Mouse (Mus musculus): ENCODE data around the gene Slc47a2. TPM values are rescaled to one million over a fixed set of nuclear protein-coding genes. Genes with fewer than 3 reads are reported as not detected.

Slc47a2 gene
- total RNA-seq, 1 experiment: 4.1 TPM

DNA sequence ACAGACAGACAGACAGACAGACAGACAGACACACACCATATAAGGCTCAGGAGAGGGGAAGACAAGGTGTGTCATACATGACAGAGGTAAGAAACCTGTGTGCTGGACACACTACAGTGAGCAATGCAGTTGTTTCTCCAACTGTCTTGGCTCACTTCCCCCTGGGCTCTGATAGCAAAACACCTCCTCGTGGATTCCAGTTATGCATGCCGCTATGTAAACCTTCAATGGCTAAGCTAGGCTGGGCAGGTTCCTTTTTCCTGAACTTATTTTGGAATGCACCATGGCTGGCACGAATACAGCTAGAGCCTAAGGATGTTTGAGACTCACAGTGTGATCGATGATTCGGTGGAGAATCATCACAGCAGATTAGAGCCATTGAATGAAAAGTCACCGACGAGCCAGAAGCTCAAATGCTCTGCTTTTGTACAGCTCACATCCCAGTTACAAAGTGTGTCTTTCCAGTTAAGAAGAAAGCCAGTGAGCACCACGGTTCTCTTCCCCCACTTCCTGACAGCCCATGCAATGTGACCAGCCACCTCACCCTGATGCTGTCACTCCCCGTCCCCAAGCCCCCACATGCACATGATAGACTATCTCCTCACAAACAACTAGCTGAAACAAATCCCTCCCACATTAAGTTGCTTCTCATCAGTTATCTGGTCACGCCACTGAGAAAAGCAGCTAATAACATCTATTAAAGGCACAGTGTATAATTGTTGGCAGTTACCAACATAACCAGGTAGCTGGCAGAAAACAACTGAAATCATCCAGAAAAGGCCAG lies 21.6 kb downstream of the Slc47a2 start:
- Histone ChIP-seq H3K4me1 (ENCODE audit: control insufficient read depth in 2 of 2, insufficient read depth in 2 of 2, low read length in 2 of 2, poor library complexity in 1 of 2) (peaks cover 0 to 4% of the 10 kb centered on the region in 2 experiments; a peak in 1 of 4 replicates), H3K9me3 (ENCODE audit: control insufficient read depth, insufficient read depth, low read depth, low read length) (no peaks in the 10 kb centered on the region), H3K9ac (ENCODE audit: insufficient read depth, low read depth, low read length, poor library complexity, severe bottlenecking) (no peak overlapping the region), H3K36me3 (ENCODE audit: control insufficient read depth, insufficient read depth, low read length, poor library complexity, severe bottlenecking) (no peaks in the 10 kb centered on the region), H3K4me3 (ENCODE audit: insufficient read depth in 1 of 2, low read depth in 1 of 2, low read length in 2 of 2, poor library complexity in 1 of 2, severe bottlenecking in 1 of 2) (no peak overlapping the region), H3K27ac (ENCODE audit: insufficient read depth, low read depth, low read length, poor library complexity, severe bottlenecking) (no peak overlapping the region)
- TF ChIP-seq ZC3H11A (IDR thresholded peaks at IDR 0.05; ENCODE audit: borderline replicate concordance, low read depth, low read length) (no peak), CHD2 (IDR thresholded peaks at IDR 0.05; ENCODE audit: low read depth, low read length) (no peak), MAFK (IDR thresholded peaks at IDR 0.05; ENCODE audit: insufficient read depth, low read depth, low read length) (no peak), HCFC1 (IDR thresholded peaks at IDR 0.05; ENCODE audit: borderline replicate concordance, insufficient read depth, low read length) (no peak), ZNF384 (IDR thresholded peaks at IDR 0.05; ENCODE audit: low read depth, low read length) (no peak)
- no peak for DNase-seq (ENCODE audit: low read depth, low spot score)
- in situ Hi-C loops (cut with MboI; ENCODE audit: low sequenced_read_pairs in 2 of 2, unreplicated experiment in 2 of 2): no loop called here

GRCm38 (mm10) chr11:61319923-61320567 lies 22.6 kb downstream of the Slc47a2 start:
- in situ Hi-C loops (cut with MboI; ENCODE audit: low sequenced_read_pairs in 2 of 2, unreplicated experiment in 2 of 2): no loop called here
- Histone ChIP-seq H3K4me1 (ENCODE audit: control insufficient read depth in 2 of 2, insufficient read depth in 2 of 2, low read length in 2 of 2, poor library complexity in 1 of 2) (peaks cover 0 to 4% of the 10 kb centered on the region in 2 experiments; a peak in 1 of 4 replicates), H3K36me3 (ENCODE audit: control insufficient read depth, insufficient read depth, low read length, poor library complexity, severe bottlenecking) (no peaks in the 10 kb centered on the region), H3K9ac (ENCODE audit: insufficient read depth, low read depth, low read length, poor library complexity, severe bottlenecking) (no peak overlapping the region), H3K4me3 (ENCODE audit: insufficient read depth in 1 of 2, low read depth in 1 of 2, low read length in 2 of 2, poor library complexity in 1 of 2, severe bottlenecking in 1 of 2) (no peak overlapping the region), H3K9me3 (ENCODE audit: control insufficient read depth, insufficient read depth, low read depth, low read length) (no peaks in the 10 kb centered on the region), H3K27ac (ENCODE audit: insufficient read depth, low read depth, low read length, poor library complexity, severe bottlenecking) (no peak overlapping the region)
- TF ChIP-seq ZNF384 (IDR thresholded peaks at IDR 0.05; ENCODE audit: low read depth, low read length): no peak
- TF ChIP-seq HCFC1 (IDR thresholded peaks at IDR 0.05; ENCODE audit: borderline replicate concordance, insufficient read depth, low read length): no peak
- TF ChIP-seq MAFK (IDR thresholded peaks at IDR 0.05; ENCODE audit: insufficient read depth, low read depth, low read length): no peak
- DNase-seq (ENCODE audit: low read depth, low spot score): no peak

DNA sequence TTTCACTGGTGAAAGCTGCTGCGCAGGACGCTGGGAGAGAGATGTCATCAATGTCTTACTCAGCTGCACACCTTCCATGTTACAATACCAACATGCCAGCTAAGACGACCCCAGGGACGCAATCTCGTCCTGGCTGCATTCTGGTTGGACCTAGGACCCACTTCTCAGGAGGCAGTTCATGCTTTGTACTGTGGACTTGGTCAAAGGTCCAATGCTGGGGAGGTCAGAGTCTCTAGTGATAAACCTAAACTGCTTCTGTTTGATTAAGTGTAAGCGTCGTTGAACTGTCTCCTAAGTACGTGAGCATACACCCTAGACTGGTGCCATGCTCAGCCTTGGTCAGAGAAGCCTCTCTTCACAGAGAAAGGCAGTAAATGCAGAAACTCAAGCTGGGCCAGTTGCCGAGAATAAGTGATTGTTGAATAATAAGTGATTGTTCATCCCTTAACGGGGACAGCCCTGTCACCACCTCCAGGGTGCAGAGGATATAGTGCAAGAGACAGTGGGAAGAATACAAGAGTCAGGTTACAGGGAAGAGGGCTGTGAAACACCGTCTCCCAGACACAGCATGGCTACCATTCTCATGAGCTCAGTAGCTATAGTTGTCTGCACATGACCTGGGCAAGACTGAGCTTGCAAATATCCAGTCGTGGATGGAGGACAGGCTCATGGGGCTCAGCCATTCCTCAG lies 23.3 kb downstream of the Slc47a2 start:
- no peak for TF ChIP-seq MAFK (IDR thresholded peaks at IDR 0.05; ENCODE audit: insufficient read depth, low read depth, low read length)
- no peak for TF ChIP-seq ZC3H11A (IDR thresholded peaks at IDR 0.05; ENCODE audit: borderline replicate concordance, low read depth, low read length)
- TF ChIP-seq CHD2 (IDR thresholded peaks at IDR 0.05; ENCODE audit: low read depth, low read length): no peak
- no peak overlapping the region for H3K27ac ChIP-seq (ENCODE audit: insufficient read depth, low read depth, low read length, poor library complexity, severe bottlenecking)
- in situ Hi-C loops (cut with MboI; ENCODE audit: low sequenced_read_pairs in 2 of 2, unreplicated experiment in 2 of 2): no loop called here
- H3K4me3 ChIP-seq (ENCODE audit: insufficient read depth in 1 of 2, low read depth in 1 of 2, low read length in 2 of 2, poor library complexity in 1 of 2, severe bottlenecking in 1 of 2): no peak overlapping the region
- no peaks in the 10 kb centered on the region for H3K36me3 ChIP-seq (ENCODE audit: control insufficient read depth, insufficient read depth, low read length, poor library complexity, severe bottlenecking)
- H3K9me3 ChIP-seq (ENCODE audit: control insufficient read depth, insufficient read depth, low read depth, low read length): no peaks in the 10 kb centered on the region
- no peak for DNase-seq (ENCODE audit: low read depth, low spot score)
- peaks cover 0 to 4% of the 10 kb centered on the region in 2 experiments; a peak in 1 of 4 replicates for H3K4me1 ChIP-seq (ENCODE audit: control insufficient read depth in 2 of 2, insufficient read depth in 2 of 2, low read length in 2 of 2, poor library complexity in 1 of 2)
- H3K9ac ChIP-seq (ENCODE audit: insufficient read depth, low read depth, low read length, poor library complexity, severe bottlenecking): no peak overlapping the region

- no peak overlapping the region for H3K4me3 ChIP-seq (ENCODE audit: insufficient read depth in 1 of 2, low read depth in 1 of 2, low read length in 2 of 2, poor library complexity in 1 of 2, severe bottlenecking in 1 of 2)
- H3K9ac ChIP-seq (ENCODE audit: insufficient read depth, low read depth, low read length, poor library complexity, severe bottlenecking): no peak overlapping the region
- H3K27ac ChIP-seq (ENCODE audit: insufficient read depth, low read depth, low read length, poor library complexity, severe bottlenecking): no peak overlapping the region
- no peaks in the 10 kb centered on the region for H3K36me3 ChIP-seq (ENCODE audit: control insufficient read depth, insufficient read depth, low read length, poor library complexity, severe bottlenecking)
- peaks cover 0 to 6% of the 10 kb centered on the region in 2 experiments; a peak in 1 of 4 replicates for H3K4me1 ChIP-seq (ENCODE audit: control insufficient read depth in 2 of 2, insufficient read depth in 2 of 2, low read length in 2 of 2, poor library complexity in 1 of 2)
- no peak for DNase-seq (ENCODE audit: low read depth, low spot score)
- in situ Hi-C loops (cut with MboI; ENCODE audit: low sequenced_read_pairs in 2 of 2, unreplicated experiment in 2 of 2): no loop called here
- no peaks in the 10 kb centered on the region for H3K9me3 ChIP-seq (ENCODE audit: control insufficient read depth, insufficient read depth, low read depth, low read length)
- TF ChIP-seq ZC3H11A (IDR thresholded peaks at IDR 0.05; ENCODE audit: borderline replicate concordance, low read depth, low read length): no peak
Measured at GRCm38 (mm10) chr11:61316864-61317263, 25.8 kb downstream of the Slc47a2 start.
